Mouse (Mus musculus) liver, postnatal 0 days (tissue): Measurements from ENCODE around the gene Noto. TPM values are rescaled to one million over a fixed set of nuclear protein-coding genes. Genes with fewer than 3 reads are reported as not detected.

Experiments
- ATAC-seq: fragments of 200-750 bp; cut with Nextera tagmentation; 2 replicates; pipeline ENCODE4 v1.8.0; 2017; ENCODE audit warnings: mild to moderate bottlenecking, moderate library complexity
- DNase-seq: peaks from one replicate; pipeline ENCODE4 v3.0.0-alpha.2; 2016
- H3K27ac ChIP-seq: fragments of 300-500 bp; sonication (generic); 2 replicates; pipeline ENCODE4 v1.5.1; 2014; ENCODE audit warnings: antibody characterized with exemption, moderate library complexity, mild to moderate bottlenecking, low read depth
- H3K27me3 ChIP-seq: fragments of 300-500 bp; sonication (generic); 2 replicates; pipeline ENCODE4 v1.6.1; 2014; ENCODE audit warnings: low read length, control low read depth, mixed read lengths; ENCODE audit not compliant: insufficient read depth
- H3K36me3 ChIP-seq: fragments of 300-500 bp; sonication (generic); replicated peaks from 2 replicates; pipeline ENCODE4 v1.6.1; 2014; ENCODE audit warnings: mild to moderate bottlenecking, control low read depth, low read length, moderate library complexity, mixed read lengths; ENCODE audit not compliant: insufficient read depth
- H3K4me1 ChIP-seq: fragments of 300-500 bp; sonication (generic); 2 replicates; pipeline ENCODE4 v1.6.1; 2014; ENCODE audit warnings: antibody characterized with exemption, mild to moderate bottlenecking, control low read depth; ENCODE audit not compliant: insufficient read depth
- H3K4me2 ChIP-seq: fragments of 300-500 bp; sonication (generic); 2 replicates; pipeline ENCODE4 v1.6.1; 2014; ENCODE audit warnings: low read depth, mild to moderate bottlenecking, low read length, moderate library complexity, mixed read lengths
- H3K4me3 ChIP-seq: fragments of 300-500 bp; sonication (generic); 2 replicates; pipeline ENCODE4 v1.5.1; 2014; ENCODE audit warnings: low read depth, low read length
- H3K9ac ChIP-seq: fragments of 300-500 bp; sonication (generic); replicated peaks from 2 replicates; pipeline ENCODE4 v1.6.1; 2014; ENCODE audit warnings: mild to moderate bottlenecking, moderate library complexity
- H3K9me3 ChIP-seq: fragments of 300-500 bp; sonication (generic); 2 replicates; pipeline ENCODE4 v1.6.1; 2016; ENCODE audit warnings: mild to moderate bottlenecking, control low read depth, low read length, mixed read lengths
- CTCF ChIP-seq: sonication (generic); IDR thresholded peaks from 2 replicates; pipeline ENCODE4 v1.5.1; 2016; ENCODE audit warnings: antibody characterized with exemption, low read depth
- EP300 ChIP-seq: IDR thresholded peaks from 2 replicates; pipeline ENCODE4 v1.6.1; 2016; ENCODE audit warnings: antibody characterized with exemption, low read depth, mild to moderate bottlenecking
- WGBS: fragments of 180-500 bp; shearing (Covaris S2); extraction: QIAGEN DNeasy Blood & Tissue Kit; methylation state at CpG from one replicate; pipeline ENCODE4 v1.1.7; 2014; ENCODE audit not compliant: insufficient replicate concordance; 5-methylcytosine and 5-hydroxymethylcytosine counted together
- polyA plus RNA-seq: library from polyadenylated mRNA; unstranded; fragments of >200 nt; fragmentation: Nextera tagmentation; extraction: Ambion mirVana; gene quantifications from 2 replicates; pipeline ENCODE4 v1.2.1, GENCODE M21; 2015

Gene Noto
- polyA plus RNA-seq, 1 experiment from 2014 or later: not detected

- 66% methylated on average over 2 of the region's 2 CpGs for WGBS
- TF ChIP-seq EP300 (no peak), CTCF (no peak)
- ATAC-seq (no peak), DNase-seq (no peak)
- no peak overlapping the region for H3K4me3 ChIP-seq
- no peak overlapping the region for H3K4me2 ChIP-seq
- H3K27me3 ChIP-seq: no peaks in the 10 kb centered on the region
- no peaks in the 10 kb centered on the region for H3K36me3 ChIP-seq
- H3K9ac ChIP-seq: no peak overlapping the region
- H3K4me1 ChIP-seq: no peaks in the 10 kb centered on the region
- H3K9me3 ChIP-seq: 0 out of 2 replicates have a peak, but pooled peaks cover 3% of the 10 kb centered on the region
- no peak overlapping the region for H3K27ac ChIP-seq
Measured at GRCm38 (mm10) chr6:85395360-85395759, 28.3 kb upstream of the Noto start.

- ATAC-seq (no peak), DNase-seq (peak; percentile 45)
- Histone ChIP-seq H3K9ac (no peak overlapping the region), H3K27ac (no peak overlapping the region), H3K36me3 (no peaks in the 10 kb centered on the region), H3K9me3 (0 out of 2 replicates have a peak, but pooled peaks cover 3% of the 10 kb centered on the region), H3K4me3 (no peak overlapping the region), H3K4me2 (no peak overlapping the region), H3K27me3 (no peaks in the 10 kb centered on the region), H3K4me1 (no peaks in the 10 kb centered on the region)
- TF ChIP-seq CTCF: peak; percentile 69
- TF ChIP-seq EP300: no peak
- WGBS: 31% methylated on average over 1 of the region's 1 CpGs
Measured at GRCm38 (mm10) chr6:85397165-85397564, 26.5 kb upstream of the Noto start.

GRCm38 (mm10) chr6:85399715-85400114 is 24.0 kb upstream of the Noto start:
- no peak for TF ChIP-seq EP300
- no peak for TF ChIP-seq CTCF
- Histone ChIP-seq H3K36me3 (no peaks in the 10 kb centered on the region), H3K4me2 (no peak overlapping the region), H3K9me3 (0 out of 2 replicates have a peak, but pooled peaks cover 3% of the 10 kb centered on the region), H3K4me3 (no peak overlapping the region), H3K27ac (no peak overlapping the region), H3K4me1 (no peaks in the 10 kb centered on the region), H3K9ac (no peak overlapping the region; the same call in 1 of the 2 replicates), H3K27me3 (no peaks in the 10 kb centered on the region)
- 38% methylated on average over 5 of the region's 5 CpGs for WGBS
- ATAC-seq (no peak), DNase-seq (no peak)

GRCm38 (mm10) chr6:85402613-85403012 is 21.1 kb upstream of the Noto start:
- Histone ChIP-seq H3K9me3 (no peaks in the 10 kb centered on the region), H3K27me3 (peaks cover 6% of the 10 kb centered on the region), H3K4me2 (no peak overlapping the region), H3K4me3 (no peak overlapping the region), H3K9ac (no peak overlapping the region), H3K27ac (no peak overlapping the region), H3K36me3 (no peaks in the 10 kb centered on the region), H3K4me1 (no peaks in the 10 kb centered on the region)
- DNase-seq (no peak), ATAC-seq (no peak)
- no peak for TF ChIP-seq CTCF
- TF ChIP-seq EP300: no peak
- 21% methylated on average over 2 of the region's 2 CpGs for WGBS

- 75% methylated on average over 10 of the region's 10 CpGs for WGBS
- ATAC-seq: no peak
- TF ChIP-seq EP300: no peak
- TF ChIP-seq CTCF: no peak
Measured at GRCm38 (mm10) chr6:85403039-85403438, 20.6 kb upstream of the Noto start.

GRCm38 (mm10) chr6:85409003-85409402 is 14.7 kb upstream of the Noto start:
- Histone ChIP-seq H3K4me3 (no peak overlapping the region), H3K9ac (no peak overlapping the region), H3K27ac (no peak overlapping the region), H3K36me3 (no peaks in the 10 kb centered on the region), H3K27me3 (peaks cover 37% of the 10 kb centered on the region), H3K4me1 (no peaks in the 10 kb centered on the region), H3K4me2 (no peak overlapping the region), H3K9me3 (no peaks in the 10 kb centered on the region)
- ATAC-seq: no peak
- no peak for TF ChIP-seq CTCF
- no peak for TF ChIP-seq EP300
- WGBS: 3% methylated on average over 31 of the region's 31 CpGs
- DNase-seq: no peak

More at GRCm38 (mm10) chr6:85403039-85403438, 20.6 kb upstream of the Noto start:
- Histone ChIP-seq H3K4me3 (no peak overlapping the region), H3K27me3 (peaks cover 11% of the 10 kb centered on the region), H3K9ac (no peak overlapping the region), H3K27ac (no peak overlapping the region), H3K4me1 (no peaks in the 10 kb centered on the region), H3K9me3 (no peaks in the 10 kb centered on the region), H3K36me3 (no peaks in the 10 kb centered on the region), H3K4me2 (no peak overlapping the region)
- DNase-seq: no peak
